Mouse (Mus musculus): Measurements from ENCODE around the gene Apoa2.

The Apoa2 gene

DNA sequence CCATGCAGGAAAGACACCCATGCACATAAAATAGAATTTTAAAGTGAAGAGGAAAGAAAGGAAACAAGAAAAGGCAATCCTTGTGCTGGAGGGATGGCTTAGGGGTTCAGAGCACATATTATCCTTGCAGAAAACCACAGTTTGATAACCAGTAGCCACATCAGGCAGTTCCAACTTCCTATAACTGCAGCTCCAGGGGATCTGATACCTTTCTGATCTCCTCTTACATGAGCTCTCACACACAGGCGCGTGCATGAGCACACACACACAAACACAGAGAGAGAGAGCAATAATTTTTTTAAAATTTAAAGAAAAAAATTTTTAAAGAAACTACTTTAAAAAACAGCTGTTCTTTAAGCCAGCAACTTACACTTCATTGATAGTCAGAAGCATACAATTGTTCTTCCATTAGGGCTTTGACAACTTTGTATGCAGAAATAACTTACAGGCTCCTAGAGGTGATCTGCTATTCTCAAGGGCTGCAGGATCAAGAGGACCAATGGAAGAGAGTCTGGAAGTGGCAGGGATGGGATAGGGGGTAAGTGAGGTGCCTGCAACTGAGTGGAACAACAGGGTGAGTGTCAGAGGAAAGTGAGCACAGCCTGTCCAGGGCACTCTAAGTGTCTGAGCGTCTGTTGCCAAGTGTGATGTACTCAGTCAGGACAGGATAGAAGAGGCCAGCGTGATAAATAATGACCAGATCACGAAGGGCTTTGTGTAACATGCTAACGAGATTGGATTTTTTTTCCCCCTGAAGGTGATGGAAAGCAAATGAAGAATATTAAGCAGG, 19.0 kb upstream of the Apoa2 start:
- peak; percentile 97 for DNase-seq

DNA sequence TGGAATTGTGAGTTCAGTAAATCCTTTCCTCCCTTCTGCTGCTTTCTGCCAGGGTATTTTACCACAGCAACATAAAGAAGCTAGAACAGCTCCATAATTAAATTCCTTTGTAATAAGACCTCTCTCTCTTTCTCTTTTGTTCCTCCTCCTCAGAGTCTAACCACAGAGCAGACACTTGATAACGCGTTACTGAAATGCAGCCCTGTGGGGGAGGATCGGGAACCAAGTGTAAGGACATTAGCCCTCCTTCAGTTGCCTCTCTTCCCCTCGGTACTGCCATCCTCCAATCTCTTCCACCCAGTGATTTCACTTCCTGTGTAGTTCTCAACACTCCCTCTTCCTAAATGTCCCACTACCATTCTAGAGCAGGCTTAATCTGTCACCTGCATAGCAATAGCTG, 15.4 kb upstream of the Apoa2 start:
- DNase-seq: no peak

DNA sequence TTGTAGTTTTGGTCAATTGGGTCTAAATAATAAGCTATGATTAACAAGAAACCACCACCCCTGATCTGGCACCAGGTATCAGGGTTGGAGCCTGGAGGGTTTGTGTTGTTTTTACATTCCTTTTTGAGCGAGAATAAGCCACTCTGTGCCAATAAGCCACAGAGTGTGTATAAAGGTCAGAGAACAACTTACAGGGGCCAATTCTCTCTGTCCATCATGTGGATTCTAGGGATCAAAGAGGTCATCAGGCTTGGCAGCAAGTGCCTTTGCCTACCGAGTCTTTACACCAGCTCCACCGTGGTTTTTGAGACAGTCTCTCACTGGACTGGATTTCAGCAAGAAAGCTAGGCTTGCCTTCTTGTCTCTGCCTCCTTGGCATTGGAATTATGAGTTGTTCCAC, 12.0 kb upstream of the Apoa2 start:
- DNase-seq: peak; percentile 71

DNA sequence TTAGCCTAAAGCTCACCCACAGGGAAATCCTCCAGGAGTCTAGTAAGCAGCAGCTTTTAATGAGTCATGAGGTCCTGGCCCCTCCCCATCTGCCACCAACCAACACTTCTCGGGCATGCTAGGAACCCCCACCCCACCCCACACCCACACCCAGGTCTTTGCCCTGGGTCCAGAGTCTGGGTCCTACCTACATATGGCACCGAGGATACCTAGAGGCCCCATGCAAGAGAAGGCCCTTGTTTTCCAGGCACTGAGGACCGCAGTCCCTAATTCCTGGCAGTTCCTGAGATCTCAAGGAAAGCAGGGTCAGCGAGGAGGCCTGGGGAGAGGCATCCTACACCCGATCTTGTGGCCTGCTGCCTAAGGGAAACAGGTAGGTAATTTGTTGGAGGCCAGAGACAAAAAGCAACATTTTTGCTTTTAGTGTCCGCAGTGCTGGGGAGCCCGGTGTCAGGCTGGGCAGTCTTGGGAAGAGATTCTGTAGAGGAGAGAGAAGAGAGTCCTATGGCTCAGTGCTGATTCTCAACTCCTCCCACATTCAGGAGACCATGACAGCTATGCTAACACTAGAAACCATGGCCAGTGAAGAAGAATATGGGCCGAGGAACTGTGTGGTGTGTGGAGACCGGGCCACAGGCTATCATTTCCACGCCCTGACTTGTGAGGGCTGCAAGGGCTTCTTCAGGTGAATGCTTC, 10.9 kb upstream of the Apoa2 start, which contains the start of gene Nr1i3:
TSS of gene Nr1i3 (plus strand) at position 170 of the 696 bp plus-strand sequence.
- peak; percentile 87 for DNase-seq

DNA sequence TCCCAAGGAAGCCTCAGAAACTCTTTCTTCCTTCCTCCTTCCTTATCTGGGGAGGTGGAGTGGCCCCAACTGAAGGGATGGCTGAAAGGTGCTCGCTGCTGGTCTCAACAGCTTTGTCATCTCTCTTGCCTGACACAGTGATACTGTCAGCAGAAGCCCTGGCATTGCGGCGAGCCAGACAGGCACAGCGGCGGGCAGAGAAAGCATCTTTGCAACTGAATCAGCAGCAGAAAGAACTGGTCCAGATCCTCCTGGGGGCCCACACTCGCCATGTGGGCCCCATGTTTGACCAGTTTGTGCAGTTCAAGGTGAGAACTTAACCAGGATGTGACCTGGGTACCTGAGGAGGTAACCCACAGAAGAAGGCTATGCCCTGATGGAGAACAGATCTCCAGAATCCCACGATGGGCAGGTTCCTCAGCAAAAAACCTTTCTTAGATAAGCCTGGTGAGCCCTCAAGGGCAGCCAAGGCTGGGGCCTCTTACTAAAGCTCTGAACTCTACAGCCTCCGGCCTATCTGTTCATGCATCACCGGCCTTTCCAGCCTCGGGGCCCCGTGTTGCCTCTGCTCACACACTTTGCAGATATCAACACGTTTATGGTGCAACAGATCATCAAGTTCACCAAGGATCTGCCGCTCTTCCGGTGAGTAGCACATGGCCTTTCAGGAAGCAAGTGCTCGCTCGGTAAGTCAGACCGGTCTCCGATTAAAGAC, 8.5 kb upstream of the Apoa2 start:
- DNase-seq: peak; percentile 87

DNA sequence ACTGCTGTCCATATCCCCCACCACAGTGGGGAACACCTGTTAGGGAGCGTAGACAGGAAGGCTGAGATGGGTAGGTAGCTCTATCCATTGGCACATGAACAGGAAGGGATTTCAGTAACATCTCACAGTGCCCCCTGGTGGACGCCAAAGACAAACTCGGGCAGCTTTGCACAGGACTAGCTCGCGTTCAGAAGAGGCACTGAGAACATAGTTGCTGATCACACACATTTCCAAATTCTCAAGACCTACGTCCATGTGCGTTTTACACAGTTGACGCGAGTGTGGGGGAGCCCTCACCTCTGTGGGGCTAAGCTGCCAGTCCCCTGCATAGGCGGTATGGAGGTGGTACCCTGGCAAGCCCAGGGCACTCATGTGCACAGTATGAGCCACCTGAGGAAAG, 4.0 kb upstream of the Apoa2 start:
- peak; percentile 96 for DNase-seq

DNA sequence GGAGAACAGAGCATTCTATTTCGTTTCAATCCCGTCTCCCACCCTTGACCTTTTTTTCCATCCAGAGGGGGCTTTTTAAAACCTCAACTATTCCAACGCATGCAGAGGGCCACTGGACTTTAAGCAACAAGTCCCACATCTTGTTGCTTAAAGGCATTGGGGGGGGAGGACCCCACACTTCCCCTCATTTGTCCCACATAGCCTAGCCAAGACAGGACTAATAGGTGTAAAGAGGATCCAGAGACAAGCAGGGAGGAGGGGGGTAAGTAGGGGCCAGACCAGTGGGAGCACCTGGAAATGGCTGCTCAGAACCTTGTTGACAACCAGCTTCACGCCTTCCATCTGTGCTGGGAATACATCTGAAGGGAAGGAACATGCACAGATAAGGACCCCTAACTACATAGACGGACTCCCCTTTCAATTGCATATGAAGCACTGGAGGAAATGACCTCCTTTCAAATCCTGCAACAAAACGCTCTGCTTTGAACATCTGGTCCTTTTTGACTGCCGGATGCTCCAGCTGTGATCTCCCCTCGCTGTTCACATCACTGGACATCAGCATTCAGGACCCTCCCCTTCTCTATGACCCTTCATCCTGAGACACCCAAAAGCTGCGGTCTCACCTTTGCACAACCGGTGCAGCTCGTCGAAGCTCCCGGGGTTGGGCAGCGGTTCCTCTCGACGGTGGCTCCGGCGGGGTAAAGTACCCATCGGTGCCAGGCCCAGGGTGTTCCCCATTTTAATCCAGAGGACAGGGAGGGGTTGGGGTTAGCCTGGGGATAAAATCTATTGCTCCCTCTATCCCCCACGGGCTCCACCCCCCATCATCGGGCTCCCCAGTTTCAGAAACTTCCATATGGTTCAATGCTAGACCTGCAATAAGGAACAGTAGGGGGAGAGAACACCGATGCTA, 3.3 kb upstream of the Apoa2 start:
- DNase-seq: no peak

DNA sequence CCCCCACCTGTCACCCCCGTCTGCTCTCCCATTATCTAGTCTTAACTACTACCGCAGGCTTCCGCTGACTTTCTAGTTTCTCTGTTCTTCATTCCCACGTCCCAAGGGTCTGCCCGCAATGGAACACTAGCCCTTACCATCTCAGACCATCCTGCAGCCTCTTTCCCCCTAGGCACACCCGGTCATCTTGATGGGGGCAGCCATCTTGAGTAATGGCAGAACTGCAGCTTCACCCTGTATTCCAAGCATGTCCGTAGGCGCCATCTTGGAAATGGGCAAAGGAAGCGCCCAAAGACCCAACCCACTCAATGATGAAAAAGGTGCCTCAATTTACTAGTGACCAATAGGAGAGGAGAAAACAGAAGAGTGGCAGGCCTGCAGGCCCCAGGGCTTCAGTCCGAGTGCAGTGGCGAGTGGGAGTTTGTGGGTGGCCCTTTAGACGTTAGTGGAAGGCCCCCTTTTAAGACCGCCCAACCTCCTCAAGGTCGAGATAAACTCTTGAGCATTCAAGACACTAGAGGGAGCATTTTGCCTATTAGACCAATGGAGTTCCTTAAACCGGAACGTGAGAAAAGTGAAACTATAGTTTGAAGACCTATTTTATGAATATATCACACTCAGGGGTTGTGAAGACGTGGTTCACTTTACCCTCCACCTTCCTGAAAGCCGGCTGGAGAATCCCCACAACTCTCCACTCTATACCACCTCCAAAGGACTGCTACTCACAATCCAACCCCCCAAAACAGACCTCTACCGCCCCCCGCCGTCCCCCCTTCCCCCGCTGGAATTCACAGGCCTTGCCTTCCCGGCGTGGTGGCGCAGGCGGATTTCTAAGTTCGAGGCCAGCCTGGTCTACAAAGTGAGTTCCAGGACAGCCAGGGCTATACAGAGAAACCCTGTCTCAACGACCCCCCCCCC, 2.4 kb upstream of the Apoa2 start, which contains the start of gene Tomm40l:
TSS of gene Tomm40l (minus strand) at position 277 of the 918 bp plus-strand sequence.
- DNase-seq: peak; percentile 100

DNA sequence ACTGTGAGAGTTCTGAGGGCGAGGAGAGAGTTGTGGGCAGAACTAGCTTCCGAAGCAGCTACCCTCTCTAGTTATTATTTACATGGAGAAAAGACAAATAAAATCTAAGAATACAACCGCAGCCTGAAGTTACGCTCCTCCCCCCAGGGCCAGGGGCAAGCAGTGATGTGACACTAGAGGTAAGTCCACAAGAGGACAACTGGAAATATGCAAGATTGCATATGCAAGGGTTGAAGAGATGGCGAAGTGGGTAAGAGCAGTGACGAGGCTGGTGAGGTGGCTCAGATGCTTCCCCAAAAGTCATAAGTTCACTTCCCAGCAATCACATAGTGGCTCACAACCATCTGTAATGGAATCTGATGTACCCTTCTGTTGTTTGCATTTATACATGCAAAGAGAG, 1.7 kb upstream of the Apoa2 start:
- no peak for DNase-seq

DNA sequence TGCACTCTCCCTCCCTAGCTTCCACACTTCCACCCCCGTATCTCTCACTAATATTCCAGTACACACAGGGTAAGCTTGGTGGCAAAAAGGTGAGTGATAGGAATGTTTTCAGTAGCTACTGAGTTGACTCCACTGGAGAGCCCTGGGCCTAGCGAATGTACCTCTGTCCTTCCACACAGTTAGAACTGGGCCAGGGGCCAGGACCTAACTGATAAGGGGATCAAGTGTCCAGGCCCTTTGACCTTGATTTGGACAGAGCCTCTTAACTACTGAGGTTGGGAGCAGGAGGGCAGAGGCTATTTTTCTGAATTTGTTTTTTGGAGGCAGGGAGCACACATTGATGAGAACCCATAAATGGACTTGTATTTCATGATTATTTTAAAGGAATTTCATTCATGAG, 1.1 kb upstream of the Apoa2 start:
- DNase-seq: peak; percentile 90

DNA sequence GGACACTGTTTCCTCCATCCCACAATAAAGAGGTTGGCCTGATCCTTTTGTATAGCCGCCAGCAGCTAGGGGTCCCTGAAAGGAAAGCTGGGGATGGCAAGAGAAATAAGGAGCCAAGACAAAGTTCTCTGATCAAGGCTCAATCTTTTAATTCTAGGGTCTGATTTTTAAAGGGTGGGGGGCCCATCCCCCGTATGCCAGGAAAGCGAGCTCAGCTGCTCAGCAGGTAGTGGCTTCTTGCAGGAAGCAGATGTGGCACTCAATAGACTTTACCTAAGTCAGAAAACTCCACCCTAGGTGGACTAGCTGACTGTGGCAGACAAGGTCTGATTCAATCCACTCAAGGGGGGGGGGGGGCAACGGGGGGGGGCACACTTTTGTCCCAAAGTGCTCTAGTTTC, 1.9 kb downstream of the Apoa2 start:
- peak; percentile 70 for DNase-seq

DNA sequence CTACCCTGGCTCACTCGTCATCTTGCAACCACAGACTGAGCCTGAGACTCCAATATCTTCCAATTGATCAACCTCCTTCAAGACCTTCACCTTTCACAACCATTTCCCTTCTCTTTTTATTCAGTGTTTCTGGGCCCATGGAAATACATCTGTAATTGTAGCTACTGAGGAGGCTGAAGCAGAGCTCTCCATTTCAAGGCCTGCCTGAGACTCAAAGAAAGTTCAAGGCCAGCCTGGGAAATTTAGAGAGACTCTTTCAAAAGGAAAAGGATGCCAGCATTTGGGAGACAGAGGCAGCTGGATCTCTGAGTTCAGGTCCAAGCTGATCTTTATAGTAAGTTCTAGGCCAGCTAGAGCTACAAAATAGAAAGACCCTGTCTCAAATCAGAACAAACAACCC, 3.0 kb downstream of the Apoa2 start:
- peak; percentile 67 for DNase-seq

DNA sequence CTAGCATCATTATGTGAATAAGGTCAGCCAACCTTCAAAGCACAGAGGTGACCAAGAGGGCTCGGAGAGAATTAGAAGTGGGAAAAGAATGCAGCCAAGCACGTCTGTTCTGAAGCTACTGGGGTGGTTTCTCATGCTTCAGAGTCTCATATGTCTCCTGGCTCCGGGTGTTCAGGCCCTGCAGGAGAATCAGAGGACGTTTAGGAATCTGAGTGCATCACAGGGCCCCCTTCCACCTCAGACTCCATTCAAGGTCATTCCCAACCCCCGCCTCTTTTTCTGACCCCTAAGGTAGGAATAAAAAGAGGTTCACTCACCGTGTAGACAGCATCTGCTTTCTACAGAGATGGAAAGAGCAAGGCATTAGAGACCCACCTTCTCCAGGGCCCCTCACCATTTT, 4.9 kb downstream of the Apoa2 start:
- DNase-seq: peak; percentile 74

DNA sequence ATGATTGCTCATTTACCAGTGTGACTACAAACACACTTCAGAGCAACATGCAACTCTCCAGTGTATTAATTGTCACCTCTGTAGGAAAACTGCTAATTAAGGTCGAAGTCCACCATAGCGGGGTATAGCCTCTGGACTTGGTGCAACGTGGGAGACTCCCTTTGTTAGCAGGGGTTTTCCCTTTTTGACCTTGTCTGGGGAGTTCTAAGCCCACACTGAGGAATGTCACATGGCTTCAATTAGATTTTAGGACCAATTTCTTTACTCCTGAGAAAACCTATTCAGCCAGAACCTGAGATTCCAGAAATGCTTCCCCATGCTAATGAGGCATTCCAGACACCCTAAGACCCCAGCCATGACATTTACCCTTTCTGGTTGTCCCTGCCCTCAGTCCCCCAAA, 5.4 kb downstream of the Apoa2 start:
- DNase-seq: peak; percentile 77

DNA sequence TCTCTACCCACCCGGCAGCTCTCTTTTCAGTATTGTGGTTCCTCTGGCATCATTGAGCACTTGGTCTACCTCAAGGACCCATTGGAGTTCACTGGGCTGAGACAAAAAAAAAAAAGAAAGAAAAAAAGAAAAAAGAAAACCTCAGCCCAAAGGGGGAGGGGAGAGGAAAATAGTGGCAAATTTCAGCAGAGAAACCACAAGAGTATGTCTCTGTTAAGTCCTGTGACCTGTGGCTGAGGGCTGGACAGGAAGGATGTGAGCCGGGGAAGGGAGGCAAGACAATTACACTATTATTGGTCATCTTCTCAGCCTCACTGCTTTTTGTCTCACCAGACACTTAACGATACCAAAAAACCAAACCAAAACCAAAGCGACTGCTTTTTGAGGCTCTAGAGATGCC, 7.0 kb downstream of the Apoa2 start:
- peak; percentile 82 for DNase-seq

DNA sequence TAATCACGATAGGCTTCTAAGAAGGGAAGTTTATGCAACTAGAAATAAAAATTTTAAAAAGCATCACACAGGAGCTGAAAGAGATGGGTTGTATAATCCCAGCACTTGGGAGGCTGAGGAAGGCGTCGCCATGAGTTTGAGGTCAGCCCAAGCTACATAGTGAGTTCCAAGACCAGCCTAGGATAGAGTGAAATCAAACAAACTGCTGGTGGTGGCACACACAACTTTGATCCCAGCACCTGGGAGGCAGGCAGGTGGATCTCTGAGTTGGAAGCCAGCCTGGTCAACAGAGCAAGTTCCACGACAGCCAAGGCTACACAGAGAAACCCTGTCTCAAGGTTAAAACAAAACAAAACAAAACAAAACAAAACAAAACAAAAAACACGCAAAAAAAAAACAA, 7.5 kb downstream of the Apoa2 start:
- peak; percentile 87 for DNase-seq

DNA sequence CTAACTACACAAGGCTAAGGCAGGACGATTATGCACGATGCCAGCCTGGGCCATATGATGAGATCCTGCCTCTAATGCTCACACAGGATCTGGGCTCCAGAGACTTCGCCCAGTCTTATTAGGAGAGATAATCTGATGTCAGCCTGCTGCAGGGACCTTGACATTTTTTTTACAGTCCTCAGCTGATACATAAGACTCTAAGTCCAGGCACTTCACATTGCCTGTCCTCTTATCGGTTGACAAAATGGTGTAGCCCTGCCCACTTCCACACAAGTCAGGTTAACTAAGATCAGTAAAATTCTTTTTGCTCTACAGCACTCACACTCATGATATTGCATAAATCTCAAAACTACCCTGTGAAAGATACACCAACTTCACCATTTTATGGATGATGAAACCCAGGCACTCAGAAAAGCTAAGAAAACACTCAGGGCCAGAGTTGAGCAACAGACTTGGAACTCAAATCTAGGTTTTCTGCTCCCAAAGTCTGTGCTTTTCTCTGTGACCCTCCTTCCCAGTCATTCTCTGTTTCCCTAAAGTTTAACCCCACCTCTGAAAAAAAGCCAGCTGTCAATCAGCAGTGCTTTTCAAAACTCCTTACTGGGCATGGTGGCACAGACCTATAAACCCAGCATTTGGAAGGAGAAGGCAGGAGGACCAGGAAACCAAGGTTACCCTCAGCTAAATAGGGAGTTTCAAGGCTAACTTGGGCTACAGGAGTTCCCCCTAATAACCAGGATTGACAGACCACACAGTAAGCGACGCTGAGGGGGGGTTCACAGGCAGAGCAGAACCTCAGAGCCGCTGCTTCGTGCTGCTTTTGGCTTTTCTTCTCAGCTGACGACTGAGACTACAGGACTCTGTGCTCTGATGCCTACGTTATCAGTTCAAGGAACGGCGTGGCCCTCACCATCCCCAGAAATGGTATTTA, 8.2 kb downstream of the Apoa2 start:
- no peak for DNase-seq

DNA sequence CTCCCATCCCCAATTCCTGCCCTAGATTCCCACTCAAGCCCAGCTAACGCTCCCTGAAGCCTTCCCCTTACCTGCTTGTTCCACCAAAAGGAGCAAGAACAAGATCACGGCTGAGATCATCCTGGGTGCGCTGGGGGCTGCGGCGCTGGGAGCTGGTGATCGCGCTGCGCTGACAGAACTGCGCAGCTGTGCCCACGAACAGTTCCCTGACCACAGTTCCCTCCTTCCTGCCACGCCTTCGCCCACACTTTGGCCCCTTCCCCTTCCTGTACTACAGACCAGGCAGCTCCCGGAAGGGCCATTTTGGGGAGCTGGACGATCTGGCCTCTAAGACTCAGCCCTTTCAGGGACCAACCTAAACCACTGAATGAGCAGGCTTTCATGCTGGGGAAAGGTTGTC, 9.3 kb downstream of the Apoa2 start, which contains the start of gene Fcer1g:
TSS of gene Fcer1g (minus strand) at position 240 of the 400 bp plus-strand sequence.
- DNase-seq: peak; percentile 97

DNA sequence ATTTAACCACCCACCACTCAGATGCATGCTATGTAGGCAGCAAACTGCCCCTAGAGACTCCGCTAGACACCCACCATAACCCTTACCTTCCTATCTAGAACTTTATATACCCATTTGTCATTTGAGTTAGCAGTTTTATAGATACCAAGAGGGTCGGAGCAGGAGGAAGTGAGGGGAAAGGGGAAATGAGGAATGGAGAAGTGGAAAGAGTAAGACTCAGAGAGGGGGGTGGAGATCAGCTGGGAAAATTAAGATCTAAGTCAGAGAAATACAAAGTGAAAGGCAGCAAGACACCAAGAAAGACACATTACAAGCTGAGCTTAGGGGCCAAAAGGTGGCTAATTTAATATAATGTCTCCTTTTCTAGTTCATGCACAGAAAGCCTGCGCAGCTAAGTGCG, 9.7 kb downstream of the Apoa2 start:
- no peak for DNase-seq

DNA sequence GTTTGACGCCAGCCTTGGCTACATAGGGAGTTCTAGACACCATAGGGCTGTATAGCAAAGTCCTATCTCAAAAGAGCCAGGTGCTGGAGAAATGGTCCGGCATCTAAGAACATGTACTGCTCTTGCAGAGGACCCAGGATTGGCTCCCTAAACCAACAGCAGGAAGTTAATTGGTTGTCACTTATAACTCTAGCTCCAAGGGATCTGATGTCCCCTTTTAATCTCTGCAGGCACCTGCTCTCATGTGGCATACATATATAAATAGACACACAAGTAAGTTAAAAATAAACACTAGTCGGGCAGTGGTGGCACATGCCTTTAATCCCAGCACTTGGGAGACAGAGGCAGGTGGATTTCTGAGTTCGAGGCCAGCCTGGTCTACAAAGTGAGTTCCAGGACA, 10.9 kb downstream of the Apoa2 start:
- peak; percentile 93 for DNase-seq

Data from heart, adult 11 months (tissue).